Mouse (Mus musculus) right cerebral cortex, postnatal 25 days (tissue): ENCODE data around the gene Cc2d1b.

ENCODE experiments used
- DNase-seq: peaks from one replicate; pipeline ENCODE4 v3.0.0; 2022

Gene Cc2d1b

DNA sequence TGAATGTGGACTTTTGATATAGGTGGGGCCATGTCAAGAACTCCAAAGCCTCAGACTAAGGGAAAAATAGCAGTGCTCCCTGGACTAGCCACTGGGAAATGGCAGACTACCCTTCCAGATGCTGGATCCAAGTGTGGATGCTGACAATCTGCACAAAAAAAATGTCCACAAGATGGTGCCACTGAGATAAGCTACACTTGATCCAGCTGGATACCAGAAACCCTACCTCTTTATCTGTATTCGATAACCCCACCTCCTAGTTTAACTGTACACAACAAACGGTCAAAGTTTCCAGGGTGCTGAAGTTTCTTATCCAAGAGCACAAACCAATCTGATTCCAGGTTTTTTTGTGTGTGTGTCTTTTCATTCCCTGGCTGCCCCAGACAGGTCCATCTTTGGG lies 44.7 kb downstream of the Cc2d1b start:
- DNase-seq, result no peak
